Mouse (Mus musculus) lung, postnatal 14 days (tissue): ENCODE results near the gene Csnk2a1.
"Not testable (repeated sequence)": the region's sequence is repeated elsewhere in the genome, so short reads cannot be mapped to it uniquely, and the experiment has no call there.

ENCODE experiments used
- DNase-seq: peaks from one replicate; pipeline ENCODE4 v3.0.0; 2021

The Csnk2a1 gene

GRCm38 (mm10) chr2:152226248-152227050, at the start of gene Csnk2a1:
Csnk2a1 (plus strand) TSS chr2:152226839.
- peak; percentile 91 for DNase-seq

- peak; percentile 44 for DNase-seq
Measured at GRCm38 (mm10) chr2:152177162-152177805, 49.4 kb upstream of the Csnk2a1 start.

GRCm38 (mm10) chr2:152177806-152178170, 48.9 kb upstream of the Csnk2a1 start:
- DNase-seq = no peak

GRCm38 (mm10) chr2:152178345-152178744, 48.3 kb upstream of the Csnk2a1 start:
- no peak for DNase-seq

GRCm38 (mm10) chr2:152179301-152179700, 47.3 kb upstream of the Csnk2a1 start:
- DNase-seq = no peak

GRCm38 (mm10) chr2:152180323-152180722, 46.3 kb upstream of the Csnk2a1 start:
- peak; percentile 77 for DNase-seq

GRCm38 (mm10) chr2:152187132-152187531, 39.5 kb upstream of the Csnk2a1 start:
- no peak for DNase-seq

- no peak for DNase-seq
Measured at GRCm38 (mm10) chr2:152189213-152189612, 37.4 kb upstream of the Csnk2a1 start.

GRCm38 (mm10) chr2:152189640-152190039, 37.0 kb upstream of the Csnk2a1 start:
- DNase-seq = peak; percentile 13

GRCm38 (mm10) chr2:152190161-152190560, 36.5 kb upstream of the Csnk2a1 start:
- no peak for DNase-seq

GRCm38 (mm10) chr2:152192591-152193345, 33.9 kb upstream of the Csnk2a1 start:
- DNase-seq = no peak

- no peak for DNase-seq
Measured at GRCm38 (mm10) chr2:152193346-152193710, 33.3 kb upstream of the Csnk2a1 start.

GRCm38 (mm10) chr2:152194586-152194985, 32.1 kb upstream of the Csnk2a1 start:
- no peak for DNase-seq

- no peak for DNase-seq
Measured at GRCm38 (mm10) chr2:152196896-152197295, 29.7 kb upstream of the Csnk2a1 start.

GRCm38 (mm10) chr2:152197301-152197712, 29.3 kb upstream of the Csnk2a1 start:
- DNase-seq = peak; percentile 53

- not testable (repeated sequence) for DNase-seq
Measured at GRCm38 (mm10) chr2:152206139-152206538, 20.5 kb upstream of the Csnk2a1 start.

- no peak for DNase-seq
Measured at GRCm38 (mm10) chr2:152211871-152212270, 14.8 kb upstream of the Csnk2a1 start.

- DNase-seq = peak; percentile 16
Measured at GRCm38 (mm10) chr2:152216975-152217374, 9.7 kb upstream of the Csnk2a1 start.

- DNase-seq = no peak
Measured at GRCm38 (mm10) chr2:152223521-152224300, 2.9 kb upstream of the Csnk2a1 start.

- no peak for DNase-seq
Measured at GRCm38 (mm10) chr2:152225536-152225935, 1.1 kb upstream of the Csnk2a1 start.

GRCm38 (mm10) chr2:152227051-152227481, 427 bp downstream of the Csnk2a1 start:
- DNase-seq = peak; percentile 71

GRCm38 (mm10) chr2:152230046-152230445, 3.4 kb downstream of the Csnk2a1 start:
- no peak for DNase-seq

GRCm38 (mm10) chr2:152237926-152238325, 11.3 kb downstream of the Csnk2a1 start:
- no peak for DNase-seq
